Mouse (Mus musculus): ENCODE measurements around the gene Alb. TPM values are rescaled to one million over a fixed set of nuclear protein-coding genes. Genes with fewer than 3 reads are reported as not detected.

Alb gene
- polyA plus RNA-seq, 1 experiment from 2014 or later = 0.62 TPM

DNA sequence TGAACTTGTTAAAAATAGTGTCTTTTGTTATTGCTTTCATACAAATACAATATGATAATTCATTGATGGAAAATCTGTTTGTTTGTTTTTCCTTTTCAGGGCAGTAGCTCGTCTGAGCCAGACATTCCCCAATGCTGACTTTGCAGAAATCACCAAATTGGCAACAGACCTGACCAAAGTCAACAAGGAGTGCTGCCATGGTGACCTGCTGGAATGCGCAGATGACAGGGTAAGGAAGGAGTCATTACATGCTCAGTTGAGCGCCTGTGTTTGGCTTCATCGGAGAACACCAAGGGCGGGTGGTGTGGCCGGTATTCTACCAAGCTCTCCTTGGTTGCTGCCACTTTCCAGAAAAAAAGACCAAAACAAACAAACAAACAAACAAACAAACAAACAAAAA is 6.5 kb downstream of the Alb start:
- no peak overlapping the region for H3K4me2 ChIP-seq (replicated peaks)
- 14% methylated on average over 6 of the region's 6 CpGs for WGBS
- no peak overlapping the region for H3K27ac ChIP-seq
- H3K9ac ChIP-seq (replicated peaks) = no peak overlapping the region
- no peak overlapping the region for H3K4me3 ChIP-seq (replicated peaks)
- H3K4me1 ChIP-seq (replicated peaks) = no peaks in the 10 kb centered on the region
- no peak for ATAC-seq
- H3K27me3 ChIP-seq = no peaks in the 10 kb centered on the region
- H3K9me3 ChIP-seq = no peaks in the 10 kb centered on the region
- no peaks in the 10 kb centered on the region for H3K36me3 ChIP-seq

DNA sequence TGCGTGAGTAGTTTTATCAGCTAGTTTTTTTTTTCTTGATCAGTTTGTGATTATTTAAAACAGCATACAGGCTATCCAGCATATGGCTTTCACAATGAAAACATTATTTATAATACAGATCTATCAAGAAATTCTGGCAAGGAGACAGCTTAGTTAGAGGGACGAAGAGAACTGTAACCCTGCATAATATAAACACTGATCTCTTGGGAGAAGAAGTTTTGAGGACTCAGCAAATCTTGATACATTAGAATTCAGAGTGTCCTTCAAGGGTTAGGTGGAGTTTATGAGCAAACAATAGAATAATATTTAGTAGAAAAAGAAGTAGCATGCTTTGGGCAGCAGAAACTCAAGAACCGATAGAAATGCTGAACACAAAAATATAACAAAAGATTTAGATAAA is 10.1 kb downstream of the Alb start:
- no peak overlapping the region for H3K4me2 ChIP-seq (replicated peaks)
- 93% methylated on average over 3 of the region's 3 CpGs for WGBS
- no peaks in the 10 kb centered on the region for H3K9me3 ChIP-seq
- H3K36me3 ChIP-seq = no peaks in the 10 kb centered on the region
- no peaks in the 10 kb centered on the region for H3K4me1 ChIP-seq (replicated peaks)
- no peak overlapping the region for H3K27ac ChIP-seq
- ATAC-seq = no peak
- no peaks in the 10 kb centered on the region for H3K27me3 ChIP-seq
- H3K4me3 ChIP-seq (replicated peaks) = no peak overlapping the region
- H3K9ac ChIP-seq (replicated peaks) = no peak overlapping the region

DNA sequence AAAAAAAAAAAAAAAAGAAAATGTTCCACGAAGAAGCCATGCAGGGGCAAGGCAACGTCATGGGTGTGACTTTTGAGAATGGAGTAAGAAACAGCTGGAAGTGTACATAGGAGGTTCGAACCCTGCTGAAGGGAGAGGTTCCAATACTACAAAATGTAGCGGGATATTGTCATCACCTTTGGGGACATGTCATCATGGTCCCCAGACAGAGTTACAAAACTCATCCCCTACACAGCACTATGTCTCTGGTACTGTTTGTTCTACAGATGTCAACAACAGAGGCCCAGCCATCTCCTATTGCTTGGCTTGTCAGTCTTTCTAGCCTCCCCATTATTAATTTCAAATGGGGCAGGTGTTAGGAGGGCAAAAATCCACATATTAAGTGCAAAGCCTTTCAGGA is 13.2 kb downstream of the Alb start:
- no peak overlapping the region for H3K4me3 ChIP-seq (replicated peaks)
- no peak for ATAC-seq
- H3K9ac ChIP-seq (replicated peaks) = no peak overlapping the region
- no peak overlapping the region for H3K27ac ChIP-seq
- H3K4me1 ChIP-seq (replicated peaks) = no peaks in the 10 kb centered on the region
- no peaks in the 10 kb centered on the region for H3K36me3 ChIP-seq
- H3K4me2 ChIP-seq (replicated peaks) = no peak overlapping the region
- no peaks in the 10 kb centered on the region for H3K9me3 ChIP-seq
- no peaks in the 10 kb centered on the region for H3K27me3 ChIP-seq
- WGBS = 83% methylated on average over 4 of the region's 4 CpGs

DNA sequence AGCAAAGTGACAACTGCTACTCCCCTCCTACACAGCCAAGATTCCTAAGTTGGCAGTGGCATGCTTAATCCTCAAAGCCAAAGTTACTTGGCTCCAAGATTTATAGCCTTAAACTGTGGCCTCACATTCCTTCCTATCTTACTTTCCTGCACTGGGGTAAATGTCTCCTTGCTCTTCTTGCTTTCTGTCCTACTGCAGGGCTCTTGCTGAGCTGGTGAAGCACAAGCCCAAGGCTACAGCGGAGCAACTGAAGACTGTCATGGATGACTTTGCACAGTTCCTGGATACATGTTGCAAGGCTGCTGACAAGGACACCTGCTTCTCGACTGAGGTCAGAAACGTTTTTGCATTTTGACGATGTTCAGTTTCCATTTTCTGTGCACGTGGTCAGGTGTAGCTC is 13.7 kb downstream of the Alb start:
- Histone ChIP-seq H3K27ac (no peak overlapping the region), H3K9me3 (no peaks in the 10 kb centered on the region), H3K36me3 (no peaks in the 10 kb centered on the region), H3K9ac (replicated peaks) (no peak overlapping the region), H3K4me1 (replicated peaks) (no peaks in the 10 kb centered on the region), H3K4me2 (replicated peaks) (no peak overlapping the region), H3K27me3 (no peaks in the 10 kb centered on the region), H3K4me3 (replicated peaks) (no peak overlapping the region)
- WGBS = 90% methylated on average over 5 of the region's 5 CpGs
- no peak for ATAC-seq

DNA sequence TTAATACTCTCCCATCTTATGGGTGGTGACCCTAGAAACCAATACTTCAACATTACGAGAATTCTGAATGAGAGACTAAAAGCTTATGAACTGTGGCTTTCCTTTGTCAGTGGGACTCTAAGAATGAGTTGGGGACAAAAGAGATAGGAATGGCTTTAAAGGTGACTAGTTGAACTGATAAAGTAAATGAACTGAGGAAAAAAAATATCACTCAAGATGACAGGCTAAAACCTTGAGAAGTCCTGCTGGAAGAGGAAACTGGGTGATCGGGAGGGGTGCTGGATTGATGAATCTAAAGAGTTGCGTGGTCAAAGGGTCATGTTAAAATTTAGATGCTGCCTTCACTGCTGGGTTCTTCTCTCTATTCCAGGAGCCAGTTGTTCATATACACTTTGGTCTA is 16.0 kb downstream of the Alb start:
- Histone ChIP-seq H3K9me3 (no peaks in the 10 kb centered on the region), H3K4me2 (replicated peaks) (no peak overlapping the region), H3K4me3 (replicated peaks) (no peak overlapping the region), H3K4me1 (replicated peaks) (no peaks in the 10 kb centered on the region), H3K36me3 (no peaks in the 10 kb centered on the region), H3K27ac (no peak overlapping the region), H3K9ac (replicated peaks) (no peak overlapping the region), H3K27me3 (no peaks in the 10 kb centered on the region)
- ATAC-seq = no peak
- 90% methylated on average over 3 of the region's 3 CpGs for WGBS

DNA sequence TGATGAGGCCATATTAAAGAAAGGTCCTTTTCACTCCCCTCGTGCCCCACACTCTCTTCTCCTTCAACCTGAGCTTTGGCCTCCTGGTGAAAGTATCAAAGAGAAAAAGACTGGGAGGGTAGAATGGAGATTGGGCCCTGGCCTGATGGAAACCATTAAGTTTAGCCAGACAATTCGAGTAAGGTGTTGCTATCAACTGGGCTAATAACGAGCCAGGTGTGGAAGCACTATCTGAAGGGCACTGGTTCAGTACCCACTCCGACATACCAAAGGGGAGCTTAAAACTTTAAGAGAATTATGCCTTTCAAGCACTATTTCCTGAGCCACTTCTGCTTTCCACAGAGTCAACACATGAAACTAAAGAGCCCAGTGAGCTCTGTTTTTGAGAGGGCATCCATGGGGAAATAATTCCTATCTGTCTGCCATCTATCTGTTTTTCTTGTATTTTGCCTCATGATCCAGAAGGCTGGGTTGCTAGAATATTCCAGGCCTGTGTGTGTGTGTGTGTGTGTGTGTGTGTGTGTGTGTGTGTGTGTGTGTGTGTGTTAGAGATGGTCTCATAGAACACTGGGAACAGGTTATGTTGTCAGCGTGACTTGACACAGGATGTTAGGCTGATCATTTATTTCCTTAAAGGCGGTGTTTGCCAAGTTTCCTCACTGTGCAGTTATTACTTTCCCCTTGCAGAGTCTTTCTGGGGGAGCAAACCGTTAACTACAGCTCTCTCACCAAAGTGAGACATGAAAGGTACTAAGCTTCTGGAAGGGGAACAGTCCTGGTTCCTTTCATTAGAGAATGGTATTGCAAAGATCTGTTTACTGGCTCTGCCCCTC is 16.8 kb downstream of the Alb start:
- no peak overlapping the region for H3K4me3 ChIP-seq (replicated peaks)
- no peaks in the 10 kb centered on the region for H3K27me3 ChIP-seq
- no peaks in the 10 kb centered on the region for H3K4me1 ChIP-seq (replicated peaks)
- no peak overlapping the region for H3K27ac ChIP-seq
- H3K4me2 ChIP-seq (replicated peaks) = no peak overlapping the region
- no peak overlapping the region for H3K9ac ChIP-seq (replicated peaks)
- no peaks in the 10 kb centered on the region for H3K36me3 ChIP-seq
- ATAC-seq = no peak
- 85% methylated on average over 7 of the region's 7 CpGs for WGBS
- H3K9me3 ChIP-seq = no peaks in the 10 kb centered on the region

DNA sequence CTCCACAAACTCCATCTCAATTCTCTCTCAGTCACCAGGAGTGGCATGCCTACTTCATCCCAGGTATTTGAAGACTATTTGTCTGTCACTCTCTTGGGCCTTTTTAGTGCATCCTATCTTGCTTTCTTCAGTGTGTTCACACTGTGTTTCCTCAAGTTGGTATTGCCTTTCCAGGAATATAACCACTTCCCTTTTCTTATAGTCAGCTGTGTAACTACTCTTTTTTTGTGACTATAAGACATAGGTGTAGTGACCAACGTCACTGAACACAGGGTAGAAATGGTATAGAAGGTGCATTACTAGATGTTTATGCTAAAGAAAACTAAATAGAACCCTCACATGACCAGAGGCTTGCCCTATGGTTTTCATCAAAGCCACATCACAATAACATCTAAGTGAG is 18.2 kb downstream of the Alb start:
- no peak for ATAC-seq

DNA sequence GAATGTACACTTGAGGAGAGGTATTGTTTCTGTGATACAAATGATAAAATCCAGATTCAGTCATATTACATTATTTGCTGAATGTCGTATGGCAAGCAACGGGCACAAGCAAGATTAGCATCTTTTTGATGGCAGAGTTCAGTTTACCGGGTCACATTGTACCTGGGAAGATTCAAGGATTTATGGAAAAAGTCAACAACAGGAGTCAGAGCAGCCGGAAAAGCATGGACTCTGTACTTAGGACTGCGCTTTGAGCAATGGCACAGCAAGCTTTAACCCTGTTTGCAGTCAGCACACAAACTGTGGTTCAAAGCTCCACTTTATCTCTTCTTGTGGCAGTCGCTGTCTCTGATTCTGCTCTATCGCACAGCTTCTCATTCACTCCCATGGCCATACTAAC is 24.9 kb downstream of the Alb start:
- no peak for ATAC-seq
- H3K9me3 ChIP-seq = no peaks in the 10 kb centered on the region
- H3K4me1 ChIP-seq (replicated peaks) = no peaks in the 10 kb centered on the region
- H3K27ac ChIP-seq = no peak overlapping the region
- 95% methylated on average over 7 of the region's 7 CpGs for WGBS
- no peak overlapping the region for H3K4me3 ChIP-seq (replicated peaks)
- H3K27me3 ChIP-seq = no peaks in the 10 kb centered on the region
- no peak overlapping the region for H3K9ac ChIP-seq (replicated peaks)
- no peaks in the 10 kb centered on the region for H3K36me3 ChIP-seq
- no peak overlapping the region for H3K4me2 ChIP-seq (replicated peaks)

More for the DNA sequence above, 18.2 kb downstream of the Alb start:
- Histone ChIP-seq H3K9ac (replicated peaks) (no peak overlapping the region), H3K4me3 (replicated peaks) (no peak overlapping the region), H3K36me3 (no peaks in the 10 kb centered on the region), H3K27me3 (no peaks in the 10 kb centered on the region), H3K4me2 (replicated peaks) (no peak overlapping the region), H3K27ac (no peak overlapping the region), H3K9me3 (no peaks in the 10 kb centered on the region), H3K4me1 (replicated peaks) (no peaks in the 10 kb centered on the region)
- 91% methylated on average over 1 of the region's 1 CpGs for WGBS

DNA sequence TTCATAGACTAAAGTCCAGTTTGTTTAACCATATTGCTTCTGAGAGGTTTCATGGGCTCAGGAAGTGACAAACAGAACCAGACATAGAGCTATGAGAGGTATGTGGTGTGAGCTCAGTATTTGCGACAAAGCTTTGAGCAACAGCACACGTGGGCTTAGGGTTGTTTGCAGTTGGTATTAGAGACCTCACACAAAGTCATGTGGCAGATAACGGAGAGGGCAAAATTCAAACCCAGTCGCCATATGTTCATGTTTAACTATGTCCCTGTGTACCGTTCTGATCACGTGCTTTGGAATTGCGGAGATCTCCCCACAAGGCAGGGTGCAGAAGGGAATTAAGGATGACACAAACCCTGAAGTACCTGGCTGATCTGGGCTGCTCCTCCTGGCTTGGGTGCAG is 27.6 kb downstream of the Alb start:
- no peak overlapping the region for H3K27ac ChIP-seq
- H3K4me3 ChIP-seq (replicated peaks) = no peak overlapping the region
- 81% methylated on average over 7 of the region's 7 CpGs for WGBS
- ATAC-seq = no peak
- H3K4me2 ChIP-seq (replicated peaks) = no peak overlapping the region
- H3K9ac ChIP-seq (replicated peaks) = no peak overlapping the region
- H3K36me3 ChIP-seq = no peaks in the 10 kb centered on the region
- no peaks in the 10 kb centered on the region for H3K9me3 ChIP-seq
- H3K27me3 ChIP-seq = no peaks in the 10 kb centered on the region
- no peaks in the 10 kb centered on the region for H3K4me1 ChIP-seq (replicated peaks)

DNA sequence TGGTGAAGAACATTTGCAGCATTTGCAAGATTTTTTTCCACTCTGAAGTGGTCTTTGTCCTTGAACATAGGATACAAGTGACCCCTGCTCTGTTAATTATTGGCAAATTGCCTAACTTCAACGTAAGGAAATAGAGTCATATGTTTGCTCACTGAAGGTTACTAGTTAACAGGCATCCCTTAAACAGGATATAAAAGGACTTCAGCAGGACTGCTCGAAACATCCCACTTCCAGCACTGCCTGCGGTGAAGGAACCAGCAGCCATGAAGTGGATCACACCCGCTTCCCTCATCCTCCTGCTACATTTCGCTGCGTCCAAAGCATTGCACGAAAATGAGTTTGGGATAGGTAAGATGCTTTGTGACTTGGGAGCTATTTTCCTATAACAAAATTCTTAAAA is 29.8 kb downstream of the Alb start, which contains the start of gene Afp:
Gene Afp, plus strand, starts transcription at position 220 of the 400 bp plus-strand sequence.
- ATAC-seq = no peak
- 88% methylated on average over 7 of the region's 7 CpGs for WGBS
- Histone ChIP-seq H3K4me3 (replicated peaks) (no peak within 1 kb of the TSS), H3K9me3 (no peaks in the 10 kb centered on the region), H3K9ac (replicated peaks) (no peak within 1 kb of the TSS), H3K4me2 (replicated peaks) (no peak within 1 kb of the TSS), H3K27me3 (no peaks in the 10 kb centered on the region), H3K36me3 (no peaks in the 10 kb centered on the region), H3K27ac (no peak within 1 kb of the TSS), H3K4me1 (replicated peaks) (no peaks in the 10 kb centered on the region)

DNA sequence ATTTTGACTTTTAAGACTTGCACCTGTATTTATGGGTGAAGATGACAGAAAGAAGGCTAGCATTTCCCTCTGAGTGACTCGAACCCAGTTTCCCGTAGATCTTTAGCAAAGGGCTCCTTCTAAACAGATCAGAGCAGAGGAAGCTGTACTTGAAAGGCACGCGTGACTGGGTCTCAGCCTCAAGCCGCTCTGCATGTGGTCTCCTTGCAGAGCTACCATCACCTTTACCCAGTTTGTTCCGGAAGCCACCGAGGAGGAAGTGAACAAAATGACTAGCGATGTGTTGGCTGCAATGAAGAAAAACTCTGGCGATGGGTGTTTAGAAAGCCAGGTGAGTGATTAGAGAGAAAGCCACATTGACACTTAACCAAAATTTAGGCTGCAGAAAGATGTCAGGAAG is 31.7 kb downstream of the Alb start:
- Histone ChIP-seq H3K27me3 (no peaks in the 10 kb centered on the region), H3K4me2 (replicated peaks) (no peak overlapping the region), H3K4me3 (replicated peaks) (no peak overlapping the region), H3K4me1 (replicated peaks) (no peaks in the 10 kb centered on the region), H3K36me3 (no peaks in the 10 kb centered on the region), H3K9ac (replicated peaks) (no peak overlapping the region), H3K9me3 (no peaks in the 10 kb centered on the region), H3K27ac (no peak overlapping the region)
- WGBS = 75% methylated on average over 9 of the region's 9 CpGs
- no peak for ATAC-seq

DNA sequence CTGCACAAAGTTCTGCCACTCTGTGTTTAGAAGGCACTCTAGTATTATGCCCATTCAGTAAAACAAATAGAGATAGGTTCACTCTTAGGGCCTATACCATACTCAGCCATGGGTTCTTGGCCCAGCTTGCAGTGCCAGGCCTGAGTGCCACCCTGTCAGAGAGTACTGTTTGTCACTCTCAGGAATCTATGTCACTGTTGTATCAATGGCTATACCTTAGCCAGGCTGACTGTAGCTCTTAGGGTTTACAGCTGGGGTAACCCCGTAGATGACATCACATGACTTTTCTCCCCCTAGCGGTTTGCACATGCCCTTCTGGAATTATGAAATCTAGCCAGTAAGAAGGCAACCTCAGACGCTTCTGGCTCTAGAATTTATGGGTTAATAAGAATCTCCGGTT is 33.6 kb downstream of the Alb start:
- Histone ChIP-seq H3K4me1 (replicated peaks) (no peaks in the 10 kb centered on the region), H3K4me2 (replicated peaks) (no peak overlapping the region), H3K27me3 (no peaks in the 10 kb centered on the region), H3K9me3 (no peaks in the 10 kb centered on the region), H3K9ac (replicated peaks) (no peak overlapping the region), H3K36me3 (no peaks in the 10 kb centered on the region), H3K27ac (no peak overlapping the region), H3K4me3 (replicated peaks) (no peak overlapping the region)
- 92% methylated on average over 4 of the region's 4 CpGs for WGBS
- ATAC-seq = no peak

DNA sequence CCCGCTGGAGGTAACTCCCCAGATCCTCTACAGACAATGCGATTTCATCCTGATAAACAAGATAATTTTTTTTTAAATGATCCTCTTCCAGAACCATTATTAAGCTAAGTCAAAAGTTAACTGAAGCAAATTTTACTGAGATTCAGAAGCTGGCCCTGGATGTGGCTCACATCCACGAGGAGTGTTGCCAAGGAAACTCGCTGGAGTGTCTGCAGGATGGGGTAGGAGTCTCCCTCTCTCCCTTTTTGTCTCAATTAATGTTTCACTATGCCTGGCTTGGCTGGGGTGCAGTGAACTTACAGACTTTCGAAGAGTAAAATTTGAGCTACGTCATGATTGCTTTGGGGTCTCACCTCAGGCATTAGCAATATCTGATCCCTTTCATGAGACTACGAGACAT is 38.8 kb downstream of the Alb start:
- ATAC-seq = no peak
- no peak overlapping the region for H3K27ac ChIP-seq
- no peak overlapping the region for H3K4me3 ChIP-seq (replicated peaks)
- H3K9me3 ChIP-seq = no peaks in the 10 kb centered on the region
- no peaks in the 10 kb centered on the region for H3K36me3 ChIP-seq
- H3K4me1 ChIP-seq (replicated peaks) = no peaks in the 10 kb centered on the region
- H3K4me2 ChIP-seq (replicated peaks) = no peak overlapping the region
- no peaks in the 10 kb centered on the region for H3K27me3 ChIP-seq
- no peak overlapping the region for H3K9ac ChIP-seq (replicated peaks)
- WGBS = 68% methylated on average over 7 of the region's 7 CpGs
